Mouse (Mus musculus) right cerebral cortex, postnatal 10 days (tissue): ENCODE data around the gene Ogdh.
A peak's percentile ranks its signal among the peaks of the same experiment; 100 is the strongest.

Experiments used
- DNase-seq, 2 experiments: peaks; one replicate each; pipeline ENCODE4 v3.0.0; 2021; ENCODE audit warnings: low spot score in 2 of 2

Ogdh gene

DNA sequence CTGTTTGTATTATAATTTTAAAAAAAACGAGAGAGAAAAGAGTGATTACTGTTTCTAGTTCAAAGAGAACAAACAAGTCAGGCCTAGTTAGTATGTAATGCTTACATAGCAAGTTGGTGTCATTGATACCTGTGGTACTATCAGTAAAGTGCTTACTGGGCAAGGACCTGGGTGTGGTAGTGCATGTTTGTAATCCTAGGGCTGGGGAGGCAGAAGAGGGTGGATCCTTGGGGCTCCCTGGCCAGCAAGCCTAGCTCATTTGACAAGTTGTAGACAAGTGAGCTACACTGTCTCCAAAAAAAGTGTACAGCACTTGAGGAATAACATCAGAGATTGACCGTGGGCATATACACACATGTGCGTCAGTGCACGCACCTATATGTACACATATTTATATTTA, 3.2 kb downstream of the Ogdh start:
- DNase-seq: no peak

DNA sequence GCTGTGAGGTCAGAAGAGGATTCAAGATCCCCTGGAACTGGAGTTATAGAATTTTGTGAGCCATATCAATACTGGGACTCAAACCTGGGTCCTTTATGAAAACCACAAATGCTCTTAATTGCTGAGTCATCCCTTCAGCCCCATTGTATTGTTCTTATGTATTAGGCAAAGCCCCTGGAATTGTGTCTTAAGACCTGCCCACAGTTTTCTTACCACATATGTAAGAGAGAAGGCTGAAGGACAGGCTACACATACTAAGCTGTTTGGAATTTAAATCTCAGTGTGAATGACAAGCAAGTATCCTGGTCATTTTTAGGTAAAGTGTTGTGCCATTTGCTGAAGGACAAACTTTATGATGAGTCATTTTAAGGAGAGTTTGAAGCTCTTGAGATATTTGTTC, 4.6 kb downstream of the Ogdh start:
- DNase-seq: no peak

DNA sequence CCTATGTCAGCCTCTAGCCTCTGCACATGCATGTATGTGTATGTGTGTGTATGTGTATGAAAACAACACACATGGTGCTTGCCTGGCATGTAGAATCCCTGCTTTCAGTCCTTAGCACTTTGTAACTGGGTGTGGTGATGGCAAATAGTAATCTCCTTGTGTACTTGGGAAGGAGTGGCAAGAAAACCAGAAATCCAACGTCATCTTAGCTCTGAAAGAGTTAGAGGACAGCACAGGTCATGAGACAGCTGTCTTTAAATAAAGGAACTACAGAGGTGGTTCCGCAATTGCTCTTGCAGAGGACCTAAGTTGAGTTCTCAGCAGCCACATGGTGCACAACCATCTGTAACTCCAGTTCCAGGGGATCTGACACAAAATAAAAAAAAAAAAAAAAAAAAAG, 8.0 kb downstream of the Ogdh start:
- DNase-seq: no peak

DNA sequence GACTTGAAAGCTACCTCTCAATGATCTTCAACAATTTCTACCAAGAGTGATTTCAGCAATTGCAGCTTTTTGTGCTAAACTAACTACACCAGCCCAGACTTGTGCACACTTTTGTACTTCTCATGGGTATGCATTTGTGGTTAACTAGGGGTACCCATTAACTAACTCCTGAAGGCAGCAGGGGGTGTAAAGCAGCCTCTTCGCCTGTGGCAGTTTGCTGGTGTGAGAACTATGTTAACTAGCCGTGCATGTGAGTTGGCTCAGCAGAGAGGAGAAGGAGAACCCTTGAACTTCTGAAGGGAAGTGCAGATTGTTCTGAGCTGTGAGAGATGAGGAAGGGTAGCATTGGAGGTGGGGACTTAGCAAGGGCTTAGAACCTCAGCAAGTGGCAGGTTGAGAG, 11.4 kb downstream of the Ogdh start:
- no peak for DNase-seq

DNA sequence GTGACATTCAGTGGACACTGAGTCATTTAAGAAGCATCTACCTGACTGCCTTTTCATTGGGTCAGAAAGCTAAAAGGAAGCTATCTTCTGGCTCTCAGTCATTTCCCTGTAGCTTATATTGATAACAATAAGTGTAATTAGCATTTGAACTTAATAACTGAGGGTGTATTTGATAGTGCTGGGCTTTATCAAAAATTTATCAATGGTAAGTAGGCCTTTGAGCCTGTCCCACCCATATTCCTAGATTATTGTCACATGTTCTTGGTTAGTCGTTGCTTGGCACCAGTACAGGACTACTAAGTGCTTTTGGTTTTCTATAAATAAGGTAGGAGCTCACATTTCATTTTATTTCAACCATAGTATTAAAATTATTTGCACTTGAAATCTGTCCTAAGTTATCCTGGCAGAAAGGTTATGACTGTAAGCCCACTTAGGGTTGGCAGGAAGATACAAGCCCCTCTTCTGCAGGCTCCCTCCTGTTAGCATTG, 14.6 kb downstream of the Ogdh start:
- no peak for DNase-seq

DNA sequence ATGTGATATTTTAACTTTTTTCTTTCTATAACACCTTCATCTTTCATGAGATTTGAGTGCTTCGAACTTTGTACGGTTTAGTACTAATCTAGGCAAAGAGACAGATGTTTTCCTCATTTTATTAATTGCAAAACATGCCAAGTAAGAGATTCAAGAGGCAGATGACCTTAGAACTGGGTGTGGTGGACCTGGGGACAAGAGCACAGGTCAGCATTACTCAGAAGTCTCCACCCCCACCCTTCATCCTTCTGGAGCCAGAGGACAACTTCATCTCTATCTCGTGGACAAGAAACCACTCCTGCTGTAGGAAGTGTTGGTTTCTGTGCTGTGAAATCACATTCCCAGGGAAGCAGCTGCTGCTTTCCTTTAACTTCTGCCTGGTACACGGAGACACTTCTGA, 16.7 kb downstream of the Ogdh start:
- no peak for DNase-seq

DNA sequence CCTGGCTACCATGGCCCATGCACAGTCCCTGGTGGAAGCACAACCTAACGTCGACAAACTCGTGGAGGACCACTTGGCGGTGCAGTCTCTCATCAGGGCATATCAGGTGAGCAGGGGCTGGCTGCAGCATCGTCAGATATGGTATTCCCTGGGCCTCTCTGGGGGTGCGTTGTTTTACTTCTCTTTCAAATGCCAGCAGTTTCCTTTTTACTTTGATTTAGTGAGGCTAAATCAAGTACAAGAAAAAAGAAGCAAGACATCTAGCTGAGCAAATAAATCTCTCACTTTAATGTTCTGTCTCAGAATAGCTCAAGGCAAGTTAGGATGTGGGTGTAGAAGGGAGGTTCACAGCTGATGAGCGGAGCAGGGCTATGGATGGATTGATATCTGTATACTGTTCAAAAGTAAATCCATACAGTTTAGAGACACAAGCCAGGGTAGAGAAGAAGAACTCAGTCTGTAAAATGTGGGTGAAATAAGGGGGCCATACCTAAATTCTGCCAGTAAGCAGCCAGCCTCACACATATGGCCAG, 22.5 kb downstream of the Ogdh start:
- DNase-seq: peak; percentile 35 to 44

DNA sequence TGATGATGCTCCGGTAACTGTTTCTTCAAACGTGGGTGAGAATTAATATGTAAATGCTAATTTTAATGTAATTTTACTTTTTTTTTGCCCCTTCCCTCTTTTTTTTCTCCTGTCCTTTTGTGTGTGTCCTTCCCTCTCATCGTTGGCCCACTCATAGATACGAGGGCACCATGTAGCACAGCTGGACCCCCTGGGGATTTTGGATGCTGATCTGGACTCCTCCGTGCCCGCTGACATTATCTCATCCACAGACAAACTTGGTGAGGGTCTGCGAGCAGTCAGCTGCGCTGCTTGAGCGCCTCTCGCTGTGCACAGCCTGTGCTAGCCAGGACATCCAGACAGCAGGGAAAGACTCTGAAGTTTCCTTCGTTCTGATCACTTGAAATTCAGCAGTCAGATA, 25.4 kb downstream of the Ogdh start:
- DNase-seq: no peak

DNA sequence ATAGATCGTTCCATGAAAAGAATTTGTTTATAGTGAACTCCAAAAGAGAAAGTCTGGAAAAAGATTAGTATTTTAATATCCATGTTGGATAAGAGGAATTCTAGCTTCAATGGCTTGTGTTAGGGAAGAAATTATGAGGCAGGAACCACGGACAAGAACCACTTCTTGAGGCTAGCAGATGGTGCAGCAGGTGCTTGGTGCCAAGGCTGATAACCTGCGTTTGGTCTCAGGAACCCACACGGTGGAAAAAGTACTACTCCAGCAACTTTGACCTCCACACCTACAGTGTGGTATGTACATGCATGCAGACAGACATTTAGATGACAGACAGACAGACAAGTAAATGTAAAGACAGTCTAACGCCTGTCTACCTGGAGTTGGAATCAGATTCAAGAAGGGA, 27.1 kb downstream of the Ogdh start:
- DNase-seq: no peak

DNA sequence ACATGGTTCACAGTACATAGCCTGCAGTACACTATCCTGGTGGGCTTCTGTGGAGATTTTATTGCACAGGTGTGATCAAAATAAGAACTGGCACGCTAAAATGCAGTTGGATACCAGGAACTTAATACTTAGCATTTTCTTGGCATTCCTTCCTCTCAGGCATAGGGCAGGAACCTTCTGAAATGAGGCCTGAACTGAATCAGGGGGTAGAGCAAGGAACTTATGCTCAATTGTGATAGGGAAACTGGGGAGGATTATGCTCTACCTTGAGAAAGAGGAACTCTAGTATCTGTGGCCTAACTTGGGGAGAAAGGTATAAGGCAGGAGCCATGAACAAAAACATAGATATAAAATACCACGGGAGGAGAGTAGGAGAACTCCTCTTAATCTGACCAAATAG, 27.9 kb downstream of the Ogdh start:
- no peak for DNase-seq

DNA sequence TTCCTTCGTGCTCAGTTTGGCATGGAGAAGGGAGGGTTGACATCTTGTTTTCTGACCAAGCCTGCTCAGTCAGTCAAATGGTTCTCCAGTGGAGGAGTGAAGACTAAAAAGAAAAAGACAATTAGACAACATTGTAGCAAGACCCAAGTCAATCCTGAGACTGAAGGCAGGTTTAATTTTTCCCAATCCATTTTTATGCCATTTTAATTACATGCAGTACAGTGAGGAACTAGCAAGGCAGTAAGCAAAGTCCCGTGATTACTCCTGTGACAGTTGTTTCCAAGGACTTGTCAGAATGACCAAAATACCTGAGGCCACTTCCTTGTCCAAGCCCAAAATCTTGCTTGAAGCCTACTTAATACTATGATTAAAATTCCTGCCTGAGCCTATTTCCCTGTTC, 30.7 kb downstream of the Ogdh start:
- DNase-seq: no peak

DNA sequence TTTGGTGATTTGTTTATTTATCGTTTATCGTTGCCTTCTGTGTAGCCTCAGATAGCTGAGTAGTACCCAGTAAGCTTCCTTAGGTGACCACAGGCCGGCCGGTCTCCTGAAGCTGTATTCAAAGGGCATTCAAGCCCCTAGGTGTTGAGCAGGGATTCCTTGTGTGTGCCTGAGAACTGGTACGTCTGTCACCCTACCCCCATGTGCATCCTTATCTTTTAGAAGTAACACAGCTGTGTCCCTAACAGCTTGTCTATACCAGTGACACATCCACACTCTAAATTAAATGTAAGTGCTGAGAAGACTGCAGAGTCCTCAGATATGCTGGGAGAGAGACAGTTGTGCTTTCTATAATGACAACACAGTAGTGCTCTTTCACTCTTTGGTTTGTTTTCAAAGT, 31.9 kb downstream of the Ogdh start:
- DNase-seq: no peak

DNA sequence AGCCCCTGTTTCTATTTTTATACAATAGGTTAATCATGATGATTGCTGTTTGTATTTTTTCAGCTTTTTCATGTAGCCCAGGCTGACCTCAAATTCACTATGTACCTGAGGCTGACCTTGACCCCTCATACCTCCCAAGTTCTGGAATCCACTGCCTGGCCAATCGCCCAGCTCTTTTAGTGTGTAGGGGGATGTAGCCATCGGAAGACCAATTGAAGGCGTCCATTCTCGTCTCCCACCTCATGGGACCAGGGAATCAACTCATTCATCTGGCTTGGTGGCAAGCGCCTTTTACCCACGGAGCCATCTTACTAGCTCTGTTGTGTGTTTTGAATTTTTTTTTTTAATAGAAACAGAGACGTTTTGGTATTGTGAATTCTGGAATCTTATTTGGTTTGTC, 39.8 kb downstream of the Ogdh start:
- no peak for DNase-seq

DNA sequence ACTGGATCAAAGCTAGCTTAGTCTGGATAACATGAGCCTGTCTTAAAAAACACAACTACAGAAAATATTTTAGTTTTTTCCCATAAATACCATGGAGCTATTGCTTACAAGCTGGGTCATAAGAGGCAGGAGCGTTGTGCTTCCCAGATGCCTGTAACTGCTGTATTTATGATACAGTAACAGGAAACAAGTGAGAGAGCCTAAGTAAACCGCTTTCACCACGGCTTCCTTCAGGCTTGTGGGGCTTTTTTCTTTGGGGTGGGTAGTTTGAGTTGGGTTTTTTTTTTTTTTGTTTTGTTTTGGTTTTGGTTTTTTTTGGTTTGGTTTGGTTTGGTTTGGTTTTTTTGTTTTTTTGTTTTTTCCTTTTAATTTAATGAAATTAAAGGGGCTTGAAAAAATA, 41.2 kb downstream of the Ogdh start:
- no peak for DNase-seq

DNA sequence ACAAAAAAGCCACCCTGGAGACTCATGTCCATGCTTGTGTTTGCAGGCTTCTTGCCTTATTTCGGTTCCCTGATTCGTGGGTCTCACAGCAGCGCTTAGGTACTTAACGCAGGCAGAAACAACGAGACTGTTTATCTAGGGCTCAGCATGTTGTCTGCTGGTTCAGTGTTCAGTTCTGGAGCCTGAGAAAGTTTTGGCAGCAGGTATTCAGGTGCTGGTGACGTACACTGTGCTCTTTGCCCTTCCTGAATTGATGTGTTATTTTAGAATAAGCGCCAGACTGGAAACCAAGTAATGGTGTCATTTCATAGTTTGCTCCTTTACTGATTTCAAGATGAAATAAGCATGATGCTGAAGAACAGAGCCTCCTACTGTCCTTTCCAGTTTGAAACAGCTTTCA, 42.0 kb downstream of the Ogdh start:
- DNase-seq: no peak

DNA sequence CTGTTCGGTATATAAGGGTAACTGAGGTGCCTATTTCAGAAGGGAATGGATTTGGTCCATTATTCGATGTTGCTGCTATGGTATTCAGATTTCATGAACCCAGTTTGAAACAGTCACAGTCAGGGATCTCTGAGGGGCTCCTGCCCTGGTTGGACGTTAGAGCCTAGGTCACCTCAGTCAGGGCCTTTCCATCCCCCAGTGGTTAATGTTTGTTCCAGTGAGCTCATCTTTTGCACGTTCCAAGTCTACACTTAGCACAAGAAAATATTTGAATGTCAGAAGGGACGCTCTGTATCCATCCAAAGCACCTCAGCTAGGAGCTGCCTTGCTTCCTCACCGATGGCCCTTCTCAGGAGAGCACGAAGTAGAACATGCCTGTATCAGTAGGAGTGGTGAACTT, 43.9 kb downstream of the Ogdh start:
- no peak for DNase-seq

DNA sequence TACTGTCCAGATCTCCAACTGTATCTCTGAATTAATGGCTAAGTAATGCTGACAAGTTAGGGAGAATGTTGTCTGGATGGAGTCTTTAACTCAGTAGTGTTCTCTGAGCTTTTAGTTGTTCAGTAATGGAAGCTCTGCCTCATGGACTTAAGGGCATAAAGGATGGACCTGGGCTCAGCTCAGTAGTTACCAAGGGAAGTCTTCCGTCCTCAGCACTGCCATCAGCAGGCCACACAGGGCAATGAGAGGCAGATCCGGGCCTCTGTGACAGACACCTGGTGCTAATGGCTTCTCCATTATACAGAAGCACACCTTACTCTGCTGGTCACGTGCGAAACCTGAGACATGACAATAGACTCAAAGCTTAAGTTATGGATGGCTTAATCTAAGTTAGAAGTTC, 45.3 kb downstream of the Ogdh start:
- no peak for DNase-seq

DNA sequence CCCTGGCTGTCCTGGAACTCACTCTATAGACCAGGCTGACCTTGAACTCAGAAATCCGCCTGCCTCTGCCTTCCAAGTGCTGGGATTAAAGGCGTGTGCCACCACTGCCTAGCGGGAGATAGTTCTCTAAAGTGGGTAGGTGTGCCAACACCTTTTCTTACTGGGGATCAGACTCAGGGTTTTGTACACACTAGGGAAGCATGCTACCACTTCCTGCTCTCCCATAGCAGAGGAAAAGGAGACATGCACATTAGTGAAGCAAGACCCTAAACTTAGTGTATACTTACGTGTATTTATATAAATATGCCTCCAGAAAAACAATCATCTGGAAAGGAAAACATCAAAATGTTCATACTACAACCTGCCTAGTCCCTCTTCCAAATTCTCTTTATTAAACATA, 54.5 kb downstream of the Ogdh start:
- DNase-seq: no peak

DNA sequence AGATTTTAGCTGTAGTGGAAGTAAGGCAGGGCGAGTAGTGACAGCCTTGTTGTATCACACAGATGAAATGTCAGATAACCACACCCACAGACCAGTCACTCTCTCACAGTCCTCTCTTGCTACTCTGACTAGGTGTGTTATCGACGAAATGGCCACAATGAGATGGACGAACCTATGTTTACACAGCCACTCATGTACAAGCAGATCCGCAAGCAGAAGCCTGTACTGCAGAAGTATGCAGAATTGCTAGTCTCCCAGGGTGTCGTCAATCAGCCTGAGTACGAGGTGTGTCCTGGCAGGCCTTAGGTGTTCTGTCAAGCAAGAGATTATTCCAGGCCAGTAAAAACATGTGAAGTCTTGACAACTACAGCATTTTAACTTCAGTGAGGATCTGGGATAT, 55.5 kb downstream of the Ogdh start:
- no peak for DNase-seq

DNA sequence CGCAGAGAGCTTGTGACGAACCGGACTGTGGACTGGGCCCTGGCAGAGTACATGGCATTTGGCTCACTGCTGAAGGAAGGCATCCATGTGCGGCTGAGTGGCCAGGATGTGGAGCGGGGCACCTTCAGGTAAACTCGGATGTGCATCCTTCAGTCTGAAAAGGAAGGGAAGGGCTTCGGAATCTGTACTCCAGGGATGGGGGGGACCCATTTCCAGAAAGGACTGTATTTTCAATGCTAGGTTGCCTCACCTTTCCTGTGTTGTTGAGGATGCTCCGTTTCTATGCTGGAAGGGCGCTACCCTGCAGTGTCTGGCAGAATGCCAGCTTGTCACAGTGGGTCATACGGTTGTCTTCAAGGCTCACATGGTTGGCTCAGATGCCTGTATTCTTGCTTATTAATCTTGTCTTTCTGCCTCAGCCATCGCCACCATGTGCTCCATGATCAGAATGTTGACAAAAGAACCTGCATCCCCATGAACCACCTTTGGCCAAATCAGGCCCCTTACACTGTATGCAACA, 57.3 kb downstream of the Ogdh start:
- DNase-seq: no peak

DNA sequence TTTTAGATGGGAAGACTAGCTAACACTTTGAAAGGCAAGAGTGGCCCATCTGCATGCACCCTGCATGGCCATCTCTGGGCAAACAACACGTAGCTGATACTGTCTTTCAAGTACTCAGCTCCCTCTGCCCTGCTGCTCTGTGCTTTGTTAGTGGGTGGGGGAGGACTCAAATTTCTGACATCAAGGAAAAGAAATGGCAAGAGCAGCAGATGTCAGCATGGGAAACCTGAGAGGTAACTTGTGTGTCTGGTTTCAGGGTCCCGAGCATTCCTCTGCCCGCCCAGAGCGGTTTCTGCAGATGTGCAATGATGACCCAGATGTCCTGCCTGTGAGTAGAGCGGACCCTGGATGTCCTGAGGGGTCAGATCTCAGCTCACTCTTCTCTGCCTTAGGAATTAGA, 58.2 kb downstream of the Ogdh start:
- no peak for DNase-seq

DNA sequence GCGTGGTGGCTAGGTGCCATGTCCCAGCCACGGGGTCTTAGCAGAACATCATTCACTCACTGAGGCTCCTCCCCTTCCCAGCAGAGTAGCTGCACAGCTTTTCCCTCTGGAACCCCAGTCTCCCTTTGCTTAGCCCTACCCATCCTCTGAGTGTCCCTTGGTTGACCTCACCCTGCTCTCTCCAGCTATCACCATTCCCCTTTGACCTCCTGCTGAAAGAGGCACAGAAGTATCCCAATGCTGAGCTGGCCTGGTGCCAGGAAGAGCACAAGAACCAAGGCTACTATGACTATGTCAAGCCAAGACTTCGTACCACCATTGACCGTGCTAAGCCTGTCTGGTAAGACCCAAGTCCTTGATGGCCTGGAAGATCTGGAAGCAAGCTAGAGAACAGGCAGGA, 63.7 kb downstream of the Ogdh start:
- DNase-seq: no peak

DNA sequence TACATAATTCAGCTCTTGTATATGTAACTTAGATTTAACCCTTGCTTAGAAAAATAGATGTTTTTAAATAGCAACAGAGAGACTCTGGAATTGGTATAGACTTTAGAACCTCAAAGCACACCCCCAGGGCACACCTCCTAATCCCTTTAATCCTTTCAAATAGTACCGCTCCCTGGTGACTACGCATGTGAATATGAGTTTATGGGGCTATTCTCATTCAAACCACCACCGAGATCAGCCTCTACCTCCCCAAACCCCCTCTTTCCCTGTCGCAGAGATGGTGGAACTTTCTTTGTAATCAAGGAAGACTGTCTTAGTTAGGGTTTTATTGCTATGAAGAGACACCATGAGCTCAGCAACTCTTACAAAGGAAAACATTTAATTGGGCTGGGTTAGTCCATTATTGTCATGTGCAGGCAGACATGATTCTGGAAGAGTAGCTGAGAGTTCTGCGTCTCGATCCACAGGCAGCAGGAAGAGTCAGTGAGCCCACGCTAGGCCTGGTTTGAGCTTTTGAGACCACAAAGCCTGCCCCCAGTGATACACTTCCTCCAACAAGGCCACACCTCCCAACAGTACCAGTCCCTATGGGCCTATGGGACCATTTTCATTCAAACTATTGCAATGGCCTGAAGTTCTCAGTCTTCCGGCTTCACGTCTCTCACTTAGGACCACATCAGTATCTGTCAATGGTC, 73.3 kb downstream of the Ogdh start:
- DNase-seq: no peak

DNA sequence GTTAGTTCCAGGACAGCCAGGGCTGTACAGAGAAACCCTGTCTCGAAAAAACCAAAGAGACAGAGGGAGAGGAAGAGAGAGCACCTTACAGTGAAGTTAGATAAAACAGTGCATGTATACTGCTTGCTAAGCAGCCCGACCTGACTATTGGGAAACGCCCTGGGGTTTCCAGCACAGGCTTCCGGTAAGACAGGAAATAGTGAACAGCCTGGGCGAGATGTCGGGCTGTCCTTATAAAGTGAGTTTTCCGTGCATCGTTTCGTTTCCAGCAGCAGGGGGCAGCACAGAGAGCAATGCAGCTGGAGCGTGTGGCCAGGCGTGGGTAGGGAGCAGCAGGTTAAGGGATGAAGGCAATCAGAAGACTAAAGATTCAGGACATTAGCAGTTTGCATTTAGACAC, 74.5 kb downstream of the Ogdh start:
- DNase-seq: peak; percentile 64 to 74
